Mouse (Mus musculus) lung, postnatal 10 days (tissue): ENCODE measurements around the gene Krtap1-4.

Experiments used
- DNase-seq: peaks from one replicate; pipeline ENCODE4 v3.0.0; 2021

Krtap1-4 gene

GRCm38 (mm10) chr11:99547892-99548291, 35.6 kb downstream of the Krtap1-4 start:
- DNase-seq, result no peak

GRCm38 (mm10) chr11:99539721-99540120, 43.7 kb downstream of the Krtap1-4 start:
- peak; percentile 12 for DNase-seq
